Mouse (Mus musculus): ENCODE results near the gene Cdc42se2. TPM values are rescaled to one million over a fixed set of nuclear protein-coding genes. Genes with fewer than 3 reads are reported as not detected.

Cdc42se2 gene
- polyA plus RNA-seq, 1 experiment from 2014 or later, result 245 TPM

GRCm38 (mm10) chr11:54817449-54817848 is 30.0 kb upstream of the Cdc42se2 start:
- Histone ChIP-seq H3K27me3 (ENCODE audit: control insufficient read depth, insufficient read depth, low read length) (no peaks in the 10 kb centered on the region), H3K4me3 (ENCODE audit: low read depth, low read length) (no peak overlapping the region), H3K9me3 (ENCODE audit: control insufficient read depth, low read length) (no peaks in the 10 kb centered on the region), H3K4me2 (replicated peaks; ENCODE audit: low read depth, low read length) (no peak overlapping the region), H3K36me3 (ENCODE audit: control insufficient read depth, insufficient read depth, low read length) (no peaks in the 10 kb centered on the region), H3K4me1 (replicated peaks; ENCODE audit: control insufficient read depth, insufficient read depth, low read length) (peaks cover 7% of the 10 kb centered on the region), H3K27ac (ENCODE audit: low read depth, low read length) (no peak overlapping the region), H3K9ac (ENCODE audit: low read depth, low read length) (no peak overlapping the region)
- ATAC-seq (ENCODE audit: low FRiP score) (no peak), DNase-seq (ENCODE audit: low spot score) (no peak)
- 83% methylated on average over 4 of the region's 4 CpGs for WGBS

- no peak overlapping the region for H3K9ac ChIP-seq (ENCODE audit: low read depth, low read length)
- H3K27ac ChIP-seq (ENCODE audit: low read depth, low read length), result no peak overlapping the region
- H3K9me3 ChIP-seq (ENCODE audit: control insufficient read depth, low read length), result no peaks in the 10 kb centered on the region
- H3K4me2 ChIP-seq (replicated peaks; ENCODE audit: low read depth, low read length), result no peak overlapping the region
- ATAC-seq (ENCODE audit: low FRiP score) (no peak), DNase-seq (ENCODE audit: low spot score) (no peak)
- H3K4me3 ChIP-seq (ENCODE audit: low read depth, low read length), result no peak overlapping the region
- no peaks in the 10 kb centered on the region for H3K36me3 ChIP-seq (ENCODE audit: control insufficient read depth, insufficient read depth, low read length)
- peaks cover 7% of the 10 kb centered on the region for H3K4me1 ChIP-seq (replicated peaks; ENCODE audit: control insufficient read depth, insufficient read depth, low read length)
- H3K27me3 ChIP-seq (ENCODE audit: control insufficient read depth, insufficient read depth, low read length), result no peaks in the 10 kb centered on the region
These were observed 28.2 kb upstream of the Cdc42se2 start for GRCm38 (mm10) chr11:54815659-54816058.

- H3K36me3 ChIP-seq (ENCODE audit: control insufficient read depth, insufficient read depth, low read length), result no peaks in the 10 kb centered on the region
- H3K4me1 ChIP-seq (replicated peaks; ENCODE audit: control insufficient read depth, insufficient read depth, low read length), result peaks cover 7% of the 10 kb centered on the region
- H3K27ac ChIP-seq (ENCODE audit: low read depth, low read length), result peak overlapping the region; percentile 90
- no peaks in the 10 kb centered on the region for H3K27me3 ChIP-seq (ENCODE audit: control insufficient read depth, insufficient read depth, low read length)
- H3K9ac ChIP-seq (ENCODE audit: low read depth, low read length), result no peak overlapping the region
- ATAC-seq (ENCODE audit: low FRiP score) (peak; percentile 89), DNase-seq (ENCODE audit: low spot score) (peak; percentile 85)
- H3K4me2 ChIP-seq (replicated peaks; ENCODE audit: low read depth, low read length), result no peak overlapping the region
- WGBS, result 28% methylated on average over 8 of the region's 8 CpGs
- H3K4me3 ChIP-seq (ENCODE audit: low read depth, low read length), result no peak overlapping the region
- no peaks in the 10 kb centered on the region for H3K9me3 ChIP-seq (ENCODE audit: control insufficient read depth, low read length)
These were observed 25.5 kb upstream of the Cdc42se2 start for GRCm38 (mm10) chr11:54812812-54813516.

GRCm38 (mm10) chr11:54812314-54812713 is 24.8 kb upstream of the Cdc42se2 start:
- peak overlapping the region; percentile 90 for H3K27ac ChIP-seq (ENCODE audit: low read depth, low read length)
- H3K9ac ChIP-seq (ENCODE audit: low read depth, low read length), result no peak overlapping the region
- no peaks in the 10 kb centered on the region for H3K36me3 ChIP-seq (ENCODE audit: control insufficient read depth, insufficient read depth, low read length)
- H3K9me3 ChIP-seq (ENCODE audit: control insufficient read depth, low read length), result no peaks in the 10 kb centered on the region
- 28% methylated on average over 4 of the region's 4 CpGs for WGBS
- H3K4me2 ChIP-seq (replicated peaks; ENCODE audit: low read depth, low read length), result no peak overlapping the region
- peak; percentile 81 for ATAC-seq (ENCODE audit: low FRiP score)
- peaks cover 7% of the 10 kb centered on the region for H3K4me1 ChIP-seq (replicated peaks; ENCODE audit: control insufficient read depth, insufficient read depth, low read length)
- no peaks in the 10 kb centered on the region for H3K27me3 ChIP-seq (ENCODE audit: control insufficient read depth, insufficient read depth, low read length)
- peak; percentile 50 for DNase-seq (ENCODE audit: low spot score)
- no peak overlapping the region for H3K4me3 ChIP-seq (ENCODE audit: low read depth, low read length)

DNA sequence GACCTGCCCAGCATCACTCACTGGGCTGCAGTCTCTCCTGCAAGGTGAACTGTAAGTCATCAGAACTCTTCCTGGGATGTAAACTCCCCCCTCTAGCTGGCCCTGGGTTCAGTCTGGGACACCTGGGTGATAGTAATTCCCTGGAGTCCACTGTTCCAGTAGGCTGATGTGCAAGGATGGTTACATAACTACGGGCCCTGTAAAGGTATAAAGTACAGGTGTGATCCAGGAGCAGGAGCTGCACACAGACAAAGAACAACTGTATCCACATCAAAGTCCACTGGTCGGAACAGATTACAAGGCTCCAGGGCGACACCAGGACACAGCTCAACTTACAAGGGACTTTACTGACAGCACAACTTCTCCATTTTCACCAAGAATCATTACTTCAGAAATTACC is 23.6 kb upstream of the Cdc42se2 start:
- Histone ChIP-seq H3K27me3 (ENCODE audit: control insufficient read depth, insufficient read depth, low read length) (no peaks in the 10 kb centered on the region), H3K4me2 (replicated peaks; ENCODE audit: low read depth, low read length) (no peak overlapping the region), H3K36me3 (ENCODE audit: control insufficient read depth, insufficient read depth, low read length) (no peaks in the 10 kb centered on the region), H3K27ac (ENCODE audit: low read depth, low read length) (0 out of 2 replicates have a peak overlapping the region, but pooled peaks have one; percentile 90), H3K9ac (ENCODE audit: low read depth, low read length) (no peak overlapping the region), H3K9me3 (ENCODE audit: control insufficient read depth, low read length) (no peaks in the 10 kb centered on the region), H3K4me3 (ENCODE audit: low read depth, low read length) (no peak overlapping the region), H3K4me1 (replicated peaks; ENCODE audit: control insufficient read depth, insufficient read depth, low read length) (peaks cover 7% of the 10 kb centered on the region)
- 85% methylated on average over 3 of the region's 3 CpGs for WGBS
- ATAC-seq (ENCODE audit: low FRiP score) (no peak), DNase-seq (ENCODE audit: low spot score) (no peak)

- H3K27me3 ChIP-seq (ENCODE audit: control insufficient read depth, insufficient read depth, low read length), result no peaks in the 10 kb centered on the region
- H3K36me3 ChIP-seq (ENCODE audit: control insufficient read depth, insufficient read depth, low read length), result no peaks in the 10 kb centered on the region
- DNase-seq (ENCODE audit: low spot score) (no peak), ATAC-seq (ENCODE audit: low FRiP score) (no peak)
- 86% methylated on average over 5 of the region's 5 CpGs for WGBS
- no peak overlapping the region for H3K27ac ChIP-seq (ENCODE audit: low read depth, low read length)
- H3K4me3 ChIP-seq (ENCODE audit: low read depth, low read length), result no peak overlapping the region
- H3K4me1 ChIP-seq (replicated peaks; ENCODE audit: control insufficient read depth, insufficient read depth, low read length), result peaks cover 7% of the 10 kb centered on the region
- no peak overlapping the region for H3K4me2 ChIP-seq (replicated peaks; ENCODE audit: low read depth, low read length)
- H3K9me3 ChIP-seq (ENCODE audit: control insufficient read depth, low read length), result no peaks in the 10 kb centered on the region
- H3K9ac ChIP-seq (ENCODE audit: low read depth, low read length), result no peak overlapping the region
These were observed 22.1 kb upstream of the Cdc42se2 start for GRCm38 (mm10) chr11:54809582-54809981.

DNA sequence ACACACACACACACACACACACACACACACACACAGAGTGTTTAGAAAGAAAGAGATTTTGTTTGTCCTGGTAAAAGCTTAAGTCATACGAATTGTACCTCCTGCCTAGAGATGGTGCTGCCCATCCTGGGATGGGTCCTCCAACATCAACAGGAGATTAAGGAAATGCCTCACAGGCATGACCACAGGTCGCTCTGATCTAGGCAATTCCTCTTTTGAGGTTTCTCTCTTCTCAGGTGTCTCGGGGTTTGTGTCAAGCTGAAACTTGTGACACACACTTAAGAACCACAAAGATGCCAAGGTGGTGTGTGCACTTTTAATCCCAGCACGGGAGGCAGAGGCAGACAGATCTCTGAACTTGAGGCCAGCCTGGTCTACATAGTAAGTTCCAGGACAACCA is 20.7 kb upstream of the Cdc42se2 start:
- Histone ChIP-seq H3K4me3 (ENCODE audit: low read depth, low read length) (no peak overlapping the region), H3K27ac (ENCODE audit: low read depth, low read length) (no peak overlapping the region), H3K4me1 (replicated peaks; ENCODE audit: control insufficient read depth, insufficient read depth, low read length) (peaks cover 3% of the 10 kb centered on the region), H3K9ac (ENCODE audit: low read depth, low read length) (no peak overlapping the region), H3K9me3 (ENCODE audit: control insufficient read depth, low read length) (no peaks in the 10 kb centered on the region), H3K4me2 (replicated peaks; ENCODE audit: low read depth, low read length) (no peak overlapping the region), H3K27me3 (ENCODE audit: control insufficient read depth, insufficient read depth, low read length) (no peaks in the 10 kb centered on the region), H3K36me3 (ENCODE audit: control insufficient read depth, insufficient read depth, low read length) (no peaks in the 10 kb centered on the region)
- WGBS, result 81% methylated on average over 4 of the region's 4 CpGs
- no peak for DNase-seq (ENCODE audit: low spot score)
- no peak for ATAC-seq (ENCODE audit: low FRiP score)

GRCm38 (mm10) chr11:54807669-54808068 is 20.2 kb upstream of the Cdc42se2 start:
- DNase-seq (ENCODE audit: low spot score) (no peak), ATAC-seq (ENCODE audit: low FRiP score) (no peak)
- H3K36me3 ChIP-seq (ENCODE audit: control insufficient read depth, insufficient read depth, low read length), result no peaks in the 10 kb centered on the region
- H3K4me1 ChIP-seq (replicated peaks; ENCODE audit: control insufficient read depth, insufficient read depth, low read length), result no peaks in the 10 kb centered on the region; the same call in 1 of the 2 replicates
- no peak overlapping the region for H3K4me2 ChIP-seq (replicated peaks; ENCODE audit: low read depth, low read length)
- WGBS, result 87% methylated on average over 9 of the region's 9 CpGs
- no peaks in the 10 kb centered on the region for H3K27me3 ChIP-seq (ENCODE audit: control insufficient read depth, insufficient read depth, low read length)
- no peak overlapping the region for H3K27ac ChIP-seq (ENCODE audit: low read depth, low read length)
- no peak overlapping the region for H3K9ac ChIP-seq (ENCODE audit: low read depth, low read length)
- H3K9me3 ChIP-seq (ENCODE audit: control insufficient read depth, low read length), result no peaks in the 10 kb centered on the region
- H3K4me3 ChIP-seq (ENCODE audit: low read depth, low read length), result no peak overlapping the region

GRCm38 (mm10) chr11:54806891-54807290 is 19.4 kb upstream of the Cdc42se2 start:
- H3K27me3 ChIP-seq (ENCODE audit: control insufficient read depth, insufficient read depth, low read length), result no peaks in the 10 kb centered on the region
- no peak overlapping the region for H3K9ac ChIP-seq (ENCODE audit: low read depth, low read length)
- no peaks in the 10 kb centered on the region; the same call in 1 of the 2 replicates for H3K4me1 ChIP-seq (replicated peaks; ENCODE audit: control insufficient read depth, insufficient read depth, low read length)
- ATAC-seq (ENCODE audit: low FRiP score), result no peak
- 95% methylated on average over 27 of the region's 28 CpGs for WGBS
- no peak overlapping the region for H3K4me2 ChIP-seq (replicated peaks; ENCODE audit: low read depth, low read length)
- H3K4me3 ChIP-seq (ENCODE audit: low read depth, low read length), result no peak overlapping the region
- no peak for DNase-seq (ENCODE audit: low spot score)
- no peak overlapping the region for H3K27ac ChIP-seq (ENCODE audit: low read depth, low read length)
- H3K9me3 ChIP-seq (ENCODE audit: control insufficient read depth, low read length), result no peaks in the 10 kb centered on the region
- H3K36me3 ChIP-seq (ENCODE audit: control insufficient read depth, insufficient read depth, low read length), result no peaks in the 10 kb centered on the region

Data from hindbrain, embryonic 11.5 days (tissue).